Mouse (Mus musculus): ENCODE measurements around the gene Olfr822.
"Not testable (repeated sequence)": the region's sequence is repeated elsewhere in the genome, so short reads cannot be mapped to it uniquely, and the experiment has no call there.

Olfr822 gene

DNA sequence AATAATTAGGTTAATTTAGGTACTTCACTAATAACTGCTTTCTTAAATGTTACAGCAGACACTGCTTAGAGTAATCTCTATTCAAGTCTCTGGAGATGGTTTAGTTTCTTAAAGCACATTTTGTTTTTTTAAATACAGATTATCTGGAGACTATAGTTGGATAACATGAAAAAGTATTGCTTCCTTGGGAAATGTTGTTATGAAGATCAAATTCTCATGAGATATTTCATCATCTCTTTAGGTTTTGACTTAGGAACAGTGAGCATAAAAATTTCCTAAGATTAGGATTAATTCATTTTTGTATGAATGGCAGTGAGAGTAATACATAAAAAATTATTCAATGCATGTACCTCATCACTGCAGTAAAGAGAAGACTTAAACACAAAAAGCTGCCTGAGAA is at the start of gene Olfr822:
Olfr822 (plus strand) TSS at position 301 of the 400 bp plus-strand sequence.
- DNase-seq (ENCODE audit: low read depth) = no peak

DNA sequence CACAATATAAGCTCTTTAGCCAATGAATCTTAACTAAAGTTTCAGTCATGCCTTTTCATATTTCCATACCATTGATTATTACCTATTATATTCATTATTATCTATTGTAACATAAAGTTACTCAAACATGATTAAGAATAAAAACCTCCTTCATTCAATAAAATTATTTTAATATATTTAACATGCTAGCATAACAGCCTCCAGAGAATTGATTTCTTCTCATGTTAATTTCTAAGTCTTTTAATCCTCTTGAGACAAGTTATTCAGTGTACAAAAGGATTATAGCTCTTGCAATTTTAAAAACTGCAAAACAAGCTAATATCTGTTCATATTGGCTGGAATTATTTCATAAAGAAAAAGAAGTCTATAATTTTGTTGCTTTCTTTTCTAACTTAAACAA is 41.0 kb upstream of the Olfr822 start, which contains the start of gene Olfr821:
Olfr821 (plus strand) TSS at position 301 of the 400 bp plus-strand sequence.
- no peak for DNase-seq (ENCODE audit: low read depth)

DNA sequence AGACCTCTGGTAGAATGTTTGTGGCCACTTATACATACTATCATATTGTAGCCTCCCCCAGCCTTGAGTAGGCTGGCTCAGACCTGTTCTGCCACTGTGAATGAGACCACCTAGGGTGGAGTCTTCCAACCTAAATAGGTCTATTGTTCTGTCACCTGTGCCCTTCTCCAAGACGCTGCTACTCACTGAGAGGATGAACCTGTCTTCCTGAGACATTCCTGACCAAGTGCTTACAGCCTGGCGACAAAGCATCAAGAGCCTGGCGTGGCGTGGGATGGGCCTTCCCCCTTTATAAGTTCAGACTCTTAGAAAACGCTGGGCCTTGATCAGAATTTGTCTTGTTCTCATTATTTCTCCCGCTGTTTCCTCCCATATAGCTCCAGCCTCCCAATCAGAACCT is 33.9 kb upstream of the Olfr822 start:
- DNase-seq (ENCODE audit: low read depth) = no peak

DNA sequence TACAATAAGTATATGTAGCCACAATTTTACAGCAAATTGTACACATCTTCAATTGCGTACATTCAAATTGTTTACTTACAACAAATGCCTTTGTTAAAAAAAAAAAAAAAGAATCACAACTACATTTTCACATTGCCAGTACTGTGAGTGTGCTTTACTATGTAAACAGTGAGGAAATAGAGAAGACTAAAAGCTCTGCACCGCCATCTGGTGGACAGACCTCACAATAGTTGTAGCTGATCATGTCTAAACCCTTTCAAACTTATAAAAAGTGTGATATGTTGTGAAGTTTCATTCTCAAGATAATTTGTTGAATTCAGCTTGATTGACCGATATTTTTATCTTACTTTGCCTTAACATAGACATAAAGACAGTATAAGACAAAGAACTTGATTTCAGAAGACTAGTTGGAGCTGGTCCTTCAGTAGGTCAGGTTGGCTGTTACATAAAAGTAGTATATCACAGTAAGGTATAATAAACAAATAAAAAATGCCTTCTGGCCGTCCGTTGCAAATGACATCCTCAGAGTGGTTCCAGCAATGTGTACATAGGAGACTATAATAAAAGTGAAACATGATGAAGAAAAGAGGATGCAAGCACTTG is 21.9 kb downstream of the Olfr822 start:
- DNase-seq (ENCODE audit: low read depth) = peak; percentile 23

DNA sequence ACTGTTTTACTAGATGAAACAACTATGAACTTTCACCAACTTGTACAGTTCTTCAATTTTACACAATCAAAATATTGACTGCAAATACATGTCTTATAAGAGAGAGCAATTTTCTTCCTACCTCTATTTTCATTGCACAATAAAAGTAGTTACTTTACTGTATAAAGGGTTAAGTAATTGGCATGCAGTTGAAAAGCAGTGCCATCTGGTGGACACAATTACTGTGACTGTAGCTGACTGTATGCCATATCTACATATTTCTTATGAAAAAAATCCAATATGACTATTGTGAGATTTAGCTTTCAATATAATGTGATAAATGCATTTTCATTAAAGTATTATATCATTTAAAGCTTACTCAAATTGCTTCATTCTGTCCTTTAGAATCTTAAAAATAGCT is 25.1 kb downstream of the Olfr822 start:
- peak; percentile 5 for DNase-seq (ENCODE audit: low read depth)

DNA sequence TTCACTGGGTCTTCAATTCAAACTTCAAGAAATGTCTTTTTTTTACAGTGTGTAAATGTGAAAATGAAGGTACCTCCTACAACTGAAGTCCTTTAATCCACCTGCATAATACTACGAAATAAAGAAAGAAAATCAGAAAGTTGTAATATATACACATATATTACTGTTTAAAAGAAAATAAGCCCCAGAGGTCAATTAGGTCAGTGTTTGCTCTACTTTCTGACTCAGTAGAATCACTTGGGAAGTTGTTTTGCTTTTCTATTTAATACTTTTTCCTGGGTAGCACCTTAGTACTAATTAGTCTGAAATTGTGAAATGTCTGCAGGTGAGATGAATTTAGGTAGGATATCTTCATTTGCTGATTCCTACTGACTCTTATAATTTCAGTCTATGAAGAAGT is 44.3 kb downstream of the Olfr822 start, which contains the start of gene Olfr823:
Olfr823 (minus strand) TSS at position 101 of the 400 bp plus-strand sequence.
- DNase-seq (ENCODE audit: low read depth) = not testable (repeated sequence)

DNA sequence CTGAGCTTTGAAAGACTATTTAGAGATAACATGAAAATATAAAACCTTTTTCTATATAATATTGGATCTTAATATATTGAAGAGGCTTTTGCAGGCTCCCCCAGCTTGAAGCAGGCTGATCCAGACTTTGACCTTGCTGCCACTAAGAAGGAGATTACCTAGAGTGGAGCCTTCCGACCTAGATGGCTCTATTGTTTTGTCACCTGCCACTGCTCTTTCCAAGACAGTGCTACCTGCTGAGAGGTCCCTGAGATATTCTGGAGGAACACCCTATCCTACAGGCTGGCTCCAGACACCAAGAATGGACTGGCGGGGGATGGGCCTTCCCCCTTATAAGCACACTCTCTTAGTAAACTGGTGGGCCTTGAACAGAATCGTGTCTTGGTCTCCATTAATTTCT is 45.0 kb downstream of the Olfr822 start:
- DNase-seq (ENCODE audit: low read depth) = not testable (repeated sequence)

Measured in c-Kit-positive CD71-negative TER-119-negative erythroid progenitor cells, embryonic 14.5 days (primary cell).